Mouse (Mus musculus) CH12.LX (cell line): ENCODE measurements around the gene Zfp213. TPM values are rescaled to one million over a fixed set of nuclear protein-coding genes. Genes with fewer than 3 reads are reported as not detected.

ENCODE experiments used
- DNase-seq: peaks from one replicate; pipeline ENCODE4 v3.0.0-alpha.2; 2013; ENCODE audit errors: extremely low read depth
- H3K27ac ChIP-seq: 2 replicates; pipeline ENCODE4 v1.5.1; 2012; ENCODE audit warnings: low read depth, mild to moderate bottlenecking, control low read depth, moderate library complexity; ENCODE audit not compliant: insufficient read depth
- H3K27me3 ChIP-seq: replicated peaks from 2 replicates; pipeline ENCODE3; 2012; ENCODE audit warnings: inconsistent platforms
- H3K36me3 ChIP-seq, 2 experiments: replicated peaks in 1 of 2; 2 replicates each; pipeline versions ENCODE3 to v1.6.1; 2012; ENCODE audit warnings: inconsistent platforms in 1 of 2, low read length in 1 of 2, mild to moderate bottlenecking in 1 of 2, mixed read lengths in 1 of 2, moderate library complexity in 1 of 2; ENCODE audit not compliant: control insufficient read depth in 1 of 2, insufficient read depth in 1 of 2
- H3K4me1 ChIP-seq, 2 experiments: 2 replicates each; pipeline ENCODE4 v1.6.1; 2012; ENCODE audit warnings: inconsistent platforms in 1 of 2, moderate library complexity in 1 of 2; ENCODE audit not compliant: insufficient read depth in 2 of 2, control insufficient read depth in 1 of 2
- H3K4me2 ChIP-seq: 2 replicates; pipeline ENCODE4 v1.6.1; 2012; ENCODE audit warnings: low read depth, mild to moderate bottlenecking, control low read depth; ENCODE audit not compliant: poor library complexity, insufficient read depth, severe bottlenecking
- H3K4me3 ChIP-seq, 3 experiments: fragments of 150-350 bp in 1 of 3; sonication (generic) in 1 of 3; replicated peaks in 1 of 3; 2 replicates each; pipeline versions ENCODE3 to v1.5.1; 2011 to 2012; ENCODE audit warnings: low read depth in 2 of 3, low read length in 2 of 3, mild to moderate bottlenecking in 2 of 3, moderate library complexity in 2 of 3, control low read depth in 1 of 3, improper control_type of control experiment in 1 of 3, inconsistent platforms in 1 of 3, mixed read lengths in 1 of 3; ENCODE audit not compliant: poor library complexity in 1 of 3
- H3K79me2 ChIP-seq: replicated peaks from 2 replicates; pipeline ENCODE4 v1.6.1; 2012; ENCODE audit warnings: mild to moderate bottlenecking, moderate library complexity; ENCODE audit not compliant: control insufficient read depth, poor library complexity, insufficient read depth, severe bottlenecking; ENCODE audit errors: extremely low read depth
- H3K9ac ChIP-seq: 2 replicates; pipeline ENCODE4 v1.6.1; 2012; ENCODE audit warnings: low read depth, mild to moderate bottlenecking, control low read depth, moderate library complexity; ENCODE audit not compliant: insufficient read depth
- H3K9me3 ChIP-seq: replicated peaks from 2 replicates; pipeline ENCODE3; 2012; ENCODE audit warnings: low read length, inconsistent platforms, mixed read lengths
- BHLHE40 ChIP-seq: IDR thresholded peaks from 2 replicates; pipeline ENCODE4 v1.6.1; 2011; ENCODE audit warnings: mild to moderate bottlenecking, low read depth, low read length, improper control_type of control experiment
- CHD1 ChIP-seq: IDR thresholded peaks from 2 replicates; pipeline ENCODE4 v1.6.1; 2012; ENCODE audit warnings: low read depth, low read length, improper control_type of control experiment, inconsistent platforms
- CHD2 ChIP-seq: IDR thresholded peaks from 2 replicates; pipeline ENCODE4 v1.6.1; 2011; ENCODE audit warnings: low read length, improper control_type of control experiment
- CTCF ChIP-seq, 2 experiments: IDR thresholded peaks in 1 of 2; conservative IDR thresholded peaks in 1 of 2; 2 replicates each; pipeline ENCODE4 v1.5.1; 2011 to 2012; ENCODE audit warnings: low read depth in 2 of 2, low read length in 2 of 2, improper control_type of control experiment in 1 of 2, inconsistent platforms in 1 of 2, mild to moderate bottlenecking in 1 of 2, moderate library complexity in 1 of 2
- ELF1 ChIP-seq: IDR thresholded peaks from 2 replicates; pipeline ENCODE4 v1.6.1; 2014; ENCODE audit warnings: low read depth, mild to moderate bottlenecking, inconsistent platforms, low read length, improper control_type of control experiment
- EP300 ChIP-seq: IDR thresholded peaks from 2 replicates; pipeline ENCODE4 v1.6.1; 2011; ENCODE audit warnings: low read length, improper control_type of control experiment
- ETS1 ChIP-seq: conservative IDR thresholded peaks from 2 replicates; pipeline ENCODE4 v1.6.1; 2012; ENCODE audit warnings: low read depth, mild to moderate bottlenecking, inconsistent platforms, low read length, improper control_type of control experiment, moderate library complexity
- GABPA ChIP-seq: IDR thresholded peaks from 2 replicates; pipeline ENCODE4 v1.6.1; 2012; ENCODE audit warnings: low read depth, low read length, improper control_type of control experiment, inconsistent platforms; ENCODE audit not compliant: insufficient replicate concordance
- HCFC1 ChIP-seq: IDR thresholded peaks from 2 replicates; pipeline ENCODE4 v1.6.1; 2012; ENCODE audit warnings: low read depth, mild to moderate bottlenecking, inconsistent platforms, low read length, improper control_type of control experiment
- IRF4 ChIP-seq: IDR thresholded peaks from 2 replicates; pipeline ENCODE4 v1.6.1; 2014; ENCODE audit warnings: low read depth, mild to moderate bottlenecking, inconsistent platforms, low read length, improper control_type of control experiment
- JUN ChIP-seq: IDR thresholded peaks from 2 replicates; pipeline ENCODE4 v1.6.1; 2011; ENCODE audit warnings: low read depth, mild to moderate bottlenecking, low read length, improper control_type of control experiment, moderate library complexity; ENCODE audit not compliant: insufficient read depth
- JUND ChIP-seq: conservative IDR thresholded peaks from 2 replicates; pipeline ENCODE4 v1.6.1; 2011; ENCODE audit warnings: low read depth, low read length, improper control_type of control experiment
- KAT2A ChIP-seq: IDR thresholded peaks from 2 replicates; pipeline ENCODE4 v1.6.1; 2012; ENCODE audit warnings: low read length, improper control_type of control experiment, inconsistent platforms; ENCODE audit not compliant: insufficient replicate concordance
- MAFK ChIP-seq: IDR thresholded peaks from 2 replicates; pipeline ENCODE4 v1.6.1; 2011; ENCODE audit warnings: low read length, improper control_type of control experiment; ENCODE audit not compliant: insufficient replicate concordance
- MAX ChIP-seq: IDR thresholded peaks from 2 replicates; pipeline ENCODE4 v1.6.1; 2011; ENCODE audit warnings: low read length, improper control_type of control experiment
- MAZ ChIP-seq: IDR thresholded peaks from 2 replicates; pipeline ENCODE4 v1.6.1; 2012; ENCODE audit warnings: low read depth, mild to moderate bottlenecking, inconsistent platforms, low read length, improper control_type of control experiment, moderate library complexity
- MEF2A ChIP-seq: IDR thresholded peaks from 2 replicates; pipeline ENCODE4 v1.6.1; 2014; ENCODE audit warnings: low read depth, mild to moderate bottlenecking, inconsistent platforms, low read length, improper control_type of control experiment, borderline replicate concordance
- MXI1 ChIP-seq: IDR thresholded peaks from 2 replicates; pipeline ENCODE4 v1.6.1; 2011; ENCODE audit warnings: mild to moderate bottlenecking, low read depth, low read length, improper control_type of control experiment
- MYC ChIP-seq: IDR thresholded peaks from 2 replicates; pipeline ENCODE4 v1.6.1; 2011; ENCODE audit warnings: low read depth, mild to moderate bottlenecking, improper control_type of control experiment, low read length
- NRF1 ChIP-seq: IDR thresholded peaks from 2 replicates; pipeline ENCODE4 v1.6.1; 2014; ENCODE audit warnings: low read depth, mild to moderate bottlenecking, inconsistent platforms, low read length, improper control_type of control experiment, moderate library complexity
- PAX5 ChIP-seq: IDR thresholded peaks from 2 replicates; pipeline ENCODE4 v1.6.1; 2012; ENCODE audit warnings: low read length, inconsistent platforms, mixed read lengths
- POLR2A ChIP-seq: IDR thresholded peaks from 2 replicates; pipeline ENCODE4 v1.6.1; 2011; ENCODE audit warnings: low read depth, mild to moderate bottlenecking, improper control_type of control experiment, low read length
- POLR2AphosphoS2 ChIP-seq: IDR thresholded peaks from 2 replicates; pipeline ENCODE4 v1.6.1; 2011; ENCODE audit warnings: low read depth, low read length, improper control_type of control experiment
- RAD21 ChIP-seq: IDR thresholded peaks from 2 replicates; pipeline ENCODE4 v1.6.1; 2011; ENCODE audit warnings: low read depth, mild to moderate bottlenecking, low read length, improper control_type of control experiment, moderate library complexity
- RCOR1 ChIP-seq: conservative IDR thresholded peaks from 2 replicates; pipeline ENCODE4 v1.6.1; 2012; ENCODE audit warnings: low read depth, mild to moderate bottlenecking, inconsistent platforms, low read length, improper control_type of control experiment
- SIN3A ChIP-seq: IDR thresholded peaks from 2 replicates; pipeline ENCODE4 v1.6.1; 2012; ENCODE audit warnings: low read length, improper control_type of control experiment, inconsistent platforms
- SMC3 ChIP-seq: IDR thresholded peaks from 2 replicates; pipeline ENCODE4 v1.6.1; 2011; ENCODE audit warnings: low read depth, low read length, improper control_type of control experiment
- TBP ChIP-seq: conservative IDR thresholded peaks from 2 replicates; pipeline ENCODE4 v1.6.1; 2011; ENCODE audit warnings: low read depth, low read length, improper control_type of control experiment
- TCF12 ChIP-seq: IDR thresholded peaks from 2 replicates; pipeline ENCODE4 v1.6.1; 2014; ENCODE audit warnings: low read depth, mild to moderate bottlenecking, inconsistent platforms, low read length, improper control_type of control experiment
- UBTF ChIP-seq: IDR thresholded peaks from 2 replicates; pipeline ENCODE4 v1.6.1; 2012; ENCODE audit warnings: low read depth, mild to moderate bottlenecking, inconsistent platforms, low read length, improper control_type of control experiment, moderate library complexity
- USF1 ChIP-seq: IDR thresholded peaks from 2 replicates; pipeline ENCODE4 v1.6.1; 2014; ENCODE audit warnings: low read depth, mild to moderate bottlenecking, inconsistent platforms, low read length, improper control_type of control experiment
- USF2 ChIP-seq: conservative IDR thresholded peaks from 2 replicates; pipeline ENCODE4 v1.6.1; 2011; ENCODE audit warnings: low read depth, low read length, improper control_type of control experiment
- ZC3H11A ChIP-seq: IDR thresholded peaks from 2 replicates; pipeline ENCODE4 v1.6.1; 2012; ENCODE audit warnings: low read depth, mild to moderate bottlenecking, inconsistent platforms, low read length, improper control_type of control experiment
- ZKSCAN1 ChIP-seq: IDR thresholded peaks from 2 replicates; pipeline ENCODE4 v1.6.1; 2012; ENCODE audit warnings: low read depth, inconsistent platforms, low read length, improper control_type of control experiment, borderline replicate concordance
- ZMIZ1 ChIP-seq: IDR thresholded peaks from 2 replicates; pipeline ENCODE4 v1.6.1; 2012; ENCODE audit warnings: low read depth, mild to moderate bottlenecking, inconsistent platforms, low read length, improper control_type of control experiment
- ZNF384 ChIP-seq: IDR thresholded peaks from 2 replicates; pipeline ENCODE4 v1.6.1; 2012; ENCODE audit warnings: low read depth, low read length, improper control_type of control experiment, inconsistent platforms
- dilution Hi-C: fragments of 300-500 bp; cut with MboI; formaldehyde crosslinking; loops from 2 replicates; pipeline ENCODE4 v1.14.3; 2020; ENCODE audit warnings: low sequenced_read_pairs; ENCODE audit not compliant: extremely low pct_unique_long_range_greater_than_20kb, extremely low pct_ligation_motif_present
- in situ Hi-C: fragments of 300-500 bp; cut with MboI; formaldehyde crosslinking; loops from 3 replicates; pipeline ENCODE4 v1.14.3; 2019; ENCODE audit warnings: low sequenced_read_pairs, low pct_ligation_motif_present, low pct_unique_long_range_greater_than_20kb, mixed read lengths
- polyA plus RNA-seq: library from polyadenylated mRNA; unstranded; fragments of >175 nt; gene quantifications from 2 replicates; pipeline ENCODE4 v1.2.1, GENCODE M21; 2012; ENCODE audit warnings: low read depth; ENCODE audit not compliant: insufficient read length
- total RNA-seq, 2 experiments: library from RNA; depleted of rRNA; stranded (reverse); fragments of 300-350 nt in 1 of 2; fragments of >200 nt in 1 of 2; gene quantifications; 2 replicates each; pipeline ENCODE4 v1.2.3; 2012 to 2014

Gene Zfp213
- total and polyA plus RNA-seq, 3 experiments, result 8.0 to 10.9 (median 9.4) TPM

- TF ChIP-seq ETS1 (no peak), GABPA (no peak)
- TF ChIP-seq, all 38 proteins: peak for 4
Measured at GRCm38 (mm10) chr17:23592926-23593300, 28.9 kb upstream of the Zfp213 start (continued).

GRCm38 (mm10) chr17:23592208-23592925, 28.3 kb upstream of the Zfp213 start:
- peak overlapping the region; percentile 48 to 69 (median 62) for H3K4me3 ChIP-seq
- no peak overlapping the region for H3K27ac ChIP-seq
- DNase-seq, result peak; percentile 88
- no peaks in the 10 kb centered on the region for H3K36me3 ChIP-seq
- peaks cover 51% of the 10 kb centered on the region for H3K27me3 ChIP-seq
- H3K4me1 ChIP-seq, result peaks cover 2 to 11% of the 10 kb centered on the region in 2 experiments; a peak in 2 of 4 replicates
- peak overlapping the region; percentile 50 for H3K9ac ChIP-seq
- no peaks in the 10 kb centered on the region for H3K9me3 ChIP-seq
- in situ Hi-C loops (no loop called here), dilution Hi-C loops (no loop called here)
- H3K79me2 ChIP-seq, result no peaks in the 10 kb centered on the region
- peak overlapping the region; percentile 83 for H3K4me2 ChIP-seq
- TF ChIP-seq GABPA (no peak), SIN3A (0 out of 2 replicates have a peak, but pooled peaks have one; percentile 42), HCFC1 (peak; percentile 80), ZC3H11A (no peak), BHLHE40 (no peak), SMC3 (no peak), PAX5 (no peak), ELF1 (peak; percentile 72), POLR2AphosphoS2 (no peak), CTCF (conservative IDR thresholded peaks at IDR 0.05 in 1 of 2, IDR thresholded peaks at IDR 0.05 in 1 of 2; ENCODE audit: low read depth in 2 of 2, low read length in 2 of 2) (no peak), USF2 (no peak), POLR2A (peak; percentile 71), IRF4 (peak; percentile 75), JUND (no peak), USF1 (no peak), NRF1 (peak; percentile 59), RCOR1 (0 out of 2 replicates have a peak, but pooled peaks have one; percentile 20), MYC (no peak), UBTF (no peak), MAFK (no peak), TBP (peak; percentile 71), ETS1 (peak; percentile 8; the same call in 1 of the 2 replicates), MAX (peak; percentile 49; the same call in 1 of the 2 replicates), MAZ (no peak), ZNF384 (no peak), JUN (no peak), KAT2A (0 out of 2 replicates have a peak, but pooled peaks have one; percentile 50), MEF2A (peak; percentile 52; the same call in 1 of the 2 replicates), RAD21 (no peak), CHD1 (0 out of 2 replicates have a peak, but pooled peaks have one; percentile 17), ZKSCAN1 (no peak), CHD2 (0 out of 2 replicates have a peak, but pooled peaks have one; percentile 12), TCF12 (peak; percentile 67; the same call in 1 of the 2 replicates), ZMIZ1 (peak; percentile 63; the same call in 1 of the 2 replicates), MXI1 (peak; percentile 58), EP300 (no peak)
